Mouse (Mus musculus) embryonic facial prominence, embryonic 13.5 days (tissue): Measurements from ENCODE around the gene Naaa. TPM values are rescaled to one million over a fixed set of nuclear protein-coding genes. Genes with fewer than 3 reads are reported as not detected.

Experiments used
- ATAC-seq: fragments of 200-750 bp; cut with Nextera tagmentation; 2 replicates; pipeline ENCODE4 v1.8.0; 2017; ENCODE audit warnings: low read depth; ENCODE audit not compliant: insufficient number of reproducible peaks, insufficient read depth, low FRiP score, low TSS enrichment
- H3K27ac ChIP-seq: fragments of 300-500 bp; sonication (generic); 2 replicates; pipeline ENCODE4 v1.5.1; 2015; ENCODE audit warnings: moderate library complexity, mild to moderate bottlenecking, inconsistent platforms
- H3K27me3 ChIP-seq: fragments of 300-500 bp; sonication (generic); 2 replicates; pipeline ENCODE4 v1.6.1; 2015; ENCODE audit warnings: mild to moderate bottlenecking, inconsistent platforms
- H3K36me3 ChIP-seq: fragments of 300-500 bp; sonication (generic); 2 replicates; pipeline ENCODE4 v1.6.1; 2015; ENCODE audit warnings: mild to moderate bottlenecking, inconsistent platforms
- H3K4me1 ChIP-seq: fragments of 300-500 bp; sonication (generic); 2 replicates; pipeline ENCODE4 v1.6.1; 2015; ENCODE audit warnings: inconsistent platforms
- H3K4me2 ChIP-seq: fragments of 300-500 bp; sonication (generic); 2 replicates; pipeline ENCODE4 v1.6.1; 2015; ENCODE audit warnings: moderate library complexity, mild to moderate bottlenecking, inconsistent platforms
- H3K4me3 ChIP-seq: fragments of 300-500 bp; sonication (generic); 2 replicates; pipeline ENCODE4 v1.5.1; 2015; ENCODE audit warnings: mild to moderate bottlenecking, inconsistent platforms
- H3K9ac ChIP-seq: fragments of 300-500 bp; sonication (generic); 2 replicates; pipeline ENCODE4 v1.6.1; 2015; ENCODE audit warnings: mild to moderate bottlenecking, inconsistent platforms
- H3K9me3 ChIP-seq: fragments of 300-500 bp; sonication (generic); 2 replicates; pipeline ENCODE4 v1.6.1; 2016; ENCODE audit warnings: inconsistent platforms
- WGBS: fragments of 180-500 bp; shearing (Covaris S2); methylation state at CpG from one replicate; pipeline ENCODE4 v1.1.7; 2015; ENCODE audit warnings: mixed read lengths; 5-methylcytosine and 5-hydroxymethylcytosine counted together
- polyA plus RNA-seq: library from polyadenylated mRNA; unstranded; fragments of >200 nt; fragmentation: Nextera tagmentation; extraction: Ambion mirVana; gene quantifications from 2 replicates; pipeline ENCODE4 v1.2.1, GENCODE M21; 2015

Gene Naaa
- polyA plus RNA-seq, 1 experiment from 2014 or later, result 10.2 TPM

DNA sequence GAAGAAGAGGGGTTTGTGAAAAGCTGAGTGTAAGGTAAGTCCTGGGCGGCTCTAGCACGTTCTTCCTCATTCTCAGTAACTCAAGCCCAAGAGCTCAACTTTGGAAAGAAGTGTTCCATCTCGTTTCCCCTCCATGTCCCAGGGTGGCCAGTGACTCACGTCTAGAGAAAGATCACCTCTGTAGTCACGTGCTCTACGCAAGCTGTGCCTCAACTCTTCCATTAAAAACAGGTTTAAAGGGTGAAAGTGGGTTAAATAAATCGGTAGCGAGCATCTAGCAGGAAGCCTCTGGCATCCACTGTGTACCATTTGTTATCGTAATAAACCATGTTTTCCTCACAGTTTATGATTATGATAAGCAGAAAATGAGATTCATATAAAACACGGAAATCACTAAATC lies 46.1 kb downstream of the Naaa start:
- Histone ChIP-seq H3K9ac (no peak overlapping the region), H3K4me1 (no peaks in the 10 kb centered on the region), H3K27ac (no peak overlapping the region), H3K9me3 (no peaks in the 10 kb centered on the region), H3K36me3 (no peaks in the 10 kb centered on the region), H3K27me3 (no peaks in the 10 kb centered on the region), H3K4me3 (no peak overlapping the region), H3K4me2 (no peak overlapping the region)
- no peak for ATAC-seq
- 71% methylated on average over 10 of the region's 10 CpGs for WGBS

DNA sequence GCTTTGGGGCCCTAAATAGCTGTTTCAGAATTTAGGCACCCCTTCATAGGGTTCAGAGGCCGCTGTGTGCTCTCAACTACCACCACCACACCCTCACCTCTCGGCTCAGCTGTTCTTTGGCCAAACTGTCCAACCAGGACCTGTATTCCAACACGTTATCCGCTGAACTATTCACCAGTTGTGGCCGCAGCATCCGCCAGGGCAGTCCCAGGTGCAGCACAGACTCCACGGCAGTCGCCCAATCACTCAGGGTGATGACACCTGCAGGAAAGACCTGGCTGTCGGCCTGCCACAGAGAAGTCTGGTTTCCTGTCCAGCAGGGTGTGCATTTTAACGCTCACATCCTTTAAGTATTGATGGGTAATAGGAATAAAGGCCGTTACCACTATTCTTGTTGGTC lies 47.7 kb downstream of the Naaa start:
- H3K36me3 ChIP-seq, result no peaks in the 10 kb centered on the region
- no peak overlapping the region for H3K4me3 ChIP-seq
- no peaks in the 10 kb centered on the region for H3K9me3 ChIP-seq
- H3K27me3 ChIP-seq, result no peaks in the 10 kb centered on the region
- no peak for ATAC-seq
- H3K4me2 ChIP-seq, result no peak overlapping the region
- 85% methylated on average over 11 of the region's 11 CpGs for WGBS
- H3K4me1 ChIP-seq, result no peaks in the 10 kb centered on the region
- no peak overlapping the region for H3K9ac ChIP-seq
- no peak overlapping the region for H3K27ac ChIP-seq

DNA sequence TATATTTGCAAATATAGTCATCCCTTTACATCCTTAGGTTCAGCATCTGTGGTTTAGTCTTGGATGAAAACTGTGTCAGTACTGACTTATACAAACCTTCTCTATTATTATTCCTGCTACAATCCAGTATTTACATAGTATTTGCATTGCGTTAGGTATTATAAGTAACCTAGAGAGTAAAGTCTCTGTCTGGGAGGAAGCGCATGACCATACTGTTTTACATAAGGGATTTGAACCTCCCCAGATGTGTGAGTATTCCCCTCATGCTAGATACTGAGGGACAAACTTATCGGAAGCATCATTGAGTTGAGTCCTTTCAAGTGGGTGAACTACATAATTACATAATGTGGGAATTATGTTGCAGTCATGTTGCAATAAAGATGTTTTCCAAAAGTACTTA lies 48.5 kb downstream of the Naaa start:
- Histone ChIP-seq H3K4me1 (no peaks in the 10 kb centered on the region), H3K27me3 (no peaks in the 10 kb centered on the region), H3K36me3 (no peaks in the 10 kb centered on the region), H3K4me2 (no peak overlapping the region), H3K27ac (no peak overlapping the region), H3K9ac (no peak overlapping the region), H3K9me3 (no peaks in the 10 kb centered on the region), H3K4me3 (no peak overlapping the region)
- WGBS, result 83% methylated on average over 3 of the region's 3 CpGs
- ATAC-seq, result no peak

DNA sequence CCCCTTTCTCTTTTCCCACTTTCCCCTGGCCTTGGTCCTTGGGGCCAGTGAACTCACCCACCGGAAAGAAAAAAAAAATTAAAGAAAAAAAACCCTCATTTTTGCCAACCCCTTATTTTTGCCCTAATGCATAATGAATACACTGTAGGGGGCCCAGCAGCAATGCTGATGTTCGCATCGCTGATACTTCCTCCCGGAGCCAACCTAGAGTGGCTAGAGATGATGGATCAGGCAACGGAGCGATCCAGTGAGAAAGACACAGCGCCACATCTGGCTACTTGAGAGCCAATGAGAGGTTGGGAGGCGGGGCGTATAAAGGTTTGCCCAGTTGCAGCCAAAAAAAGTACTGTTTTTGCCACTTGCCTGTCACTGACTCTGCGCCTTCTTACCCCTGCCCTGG lies 49.2 kb downstream of the Naaa start:
- WGBS, result 23% methylated on average over 10 of the region's 10 CpGs
- H3K9me3 ChIP-seq, result no peaks in the 10 kb centered on the region
- no peak overlapping the region for H3K4me3 ChIP-seq
- no peaks in the 10 kb centered on the region for H3K4me1 ChIP-seq
- no peak overlapping the region for H3K27ac ChIP-seq
- H3K4me2 ChIP-seq, result no peak overlapping the region
- no peak for ATAC-seq
- H3K27me3 ChIP-seq, result no peaks in the 10 kb centered on the region
- H3K36me3 ChIP-seq, result no peaks in the 10 kb centered on the region
- no peak overlapping the region for H3K9ac ChIP-seq

DNA sequence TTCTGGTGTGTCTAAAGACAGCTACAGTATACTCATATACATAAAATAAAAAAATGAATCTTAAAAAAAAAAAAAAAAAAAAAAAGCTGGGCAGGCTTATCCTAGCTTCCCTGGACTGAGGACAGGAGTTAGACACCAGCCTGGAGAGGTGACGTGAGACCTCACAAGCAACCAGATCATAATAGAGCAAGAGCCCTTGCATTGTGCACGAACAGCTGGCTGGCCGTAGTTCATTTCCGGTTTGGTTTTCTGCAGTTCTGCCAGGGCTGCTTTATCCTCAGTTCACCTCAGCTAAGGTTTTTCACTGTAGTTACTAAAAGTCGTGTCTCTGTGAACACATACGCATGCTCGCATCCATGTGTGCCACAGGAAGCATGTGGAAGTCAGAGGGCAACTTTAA lies 50.2 kb downstream of the Naaa start:
- Histone ChIP-seq H3K4me2 (no peak overlapping the region), H3K4me3 (no peak overlapping the region), H3K27ac (no peak overlapping the region), H3K36me3 (no peaks in the 10 kb centered on the region), H3K27me3 (no peaks in the 10 kb centered on the region), H3K9ac (no peak overlapping the region), H3K4me1 (no peaks in the 10 kb centered on the region), H3K9me3 (no peaks in the 10 kb centered on the region)
- no peak for ATAC-seq
- WGBS, result 78% methylated on average over 7 of the region's 7 CpGs

DNA sequence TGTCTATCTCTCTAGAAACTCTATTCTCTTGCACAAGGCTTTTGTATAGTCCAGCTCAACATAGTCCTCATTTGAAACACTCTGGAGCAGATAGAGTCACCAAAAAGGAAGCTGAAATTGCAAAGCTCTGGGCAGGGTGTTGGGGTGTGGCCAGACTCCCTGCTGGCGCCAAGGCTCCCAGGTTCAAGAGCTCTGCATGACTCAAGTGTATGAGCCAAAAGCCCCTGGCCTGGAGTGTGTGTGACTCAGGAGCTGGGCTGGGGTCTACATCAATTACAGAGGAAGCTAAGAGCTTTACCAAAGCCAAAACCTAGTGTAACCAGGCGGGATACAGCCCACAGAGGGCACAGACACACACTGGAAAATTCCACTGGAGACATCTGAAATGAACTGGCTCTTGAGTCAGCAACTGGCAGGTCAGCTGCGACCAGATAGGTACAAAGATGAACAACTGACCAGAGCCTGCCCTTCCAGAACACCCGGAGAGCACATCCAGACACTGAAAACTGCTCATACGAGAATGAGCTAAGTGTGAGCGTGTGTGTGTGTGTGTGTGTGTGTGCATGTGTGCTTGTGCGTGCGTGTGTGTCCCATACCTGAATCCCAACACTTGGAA lies 57.6 kb downstream of the Naaa start:
- ATAC-seq, result no peak
- no peak overlapping the region for H3K27ac ChIP-seq
- H3K4me2 ChIP-seq, result no peak overlapping the region
- H3K4me3 ChIP-seq, result no peak overlapping the region
- no peaks in the 10 kb centered on the region for H3K36me3 ChIP-seq
- H3K4me1 ChIP-seq, result no peaks in the 10 kb centered on the region
- 91% methylated on average over 8 of the region's 8 CpGs for WGBS
- no peak overlapping the region for H3K9ac ChIP-seq
- no peaks in the 10 kb centered on the region for H3K27me3 ChIP-seq
- H3K9me3 ChIP-seq, result no peaks in the 10 kb centered on the region

DNA sequence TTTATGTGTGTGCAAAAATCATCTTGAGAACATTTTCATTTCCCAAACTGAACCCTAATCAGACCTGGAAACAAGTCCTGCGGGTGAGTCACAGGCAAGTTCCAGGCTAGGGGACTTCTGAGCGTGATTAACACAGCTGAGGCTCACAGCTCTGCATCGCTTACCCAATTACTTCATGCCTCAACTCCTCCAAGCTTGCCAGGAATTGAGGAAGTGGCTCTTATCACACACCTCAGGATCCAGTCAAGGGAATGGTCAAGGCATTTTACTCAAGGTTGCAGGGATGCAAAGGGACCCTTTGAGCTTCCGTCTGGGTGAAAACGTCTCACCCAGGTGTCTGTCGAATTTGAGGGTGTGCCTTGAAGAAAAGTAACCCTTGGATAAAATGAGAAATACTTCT lies 58.1 kb downstream of the Naaa start:
- Histone ChIP-seq H3K9me3 (no peaks in the 10 kb centered on the region), H3K4me2 (no peak overlapping the region), H3K27me3 (no peaks in the 10 kb centered on the region), H3K36me3 (no peaks in the 10 kb centered on the region), H3K4me3 (no peak overlapping the region), H3K4me1 (no peaks in the 10 kb centered on the region), H3K27ac (no peak overlapping the region), H3K9ac (no peak overlapping the region)
- WGBS, result 73% methylated on average over 6 of the region's 6 CpGs
- no peak for ATAC-seq

DNA sequence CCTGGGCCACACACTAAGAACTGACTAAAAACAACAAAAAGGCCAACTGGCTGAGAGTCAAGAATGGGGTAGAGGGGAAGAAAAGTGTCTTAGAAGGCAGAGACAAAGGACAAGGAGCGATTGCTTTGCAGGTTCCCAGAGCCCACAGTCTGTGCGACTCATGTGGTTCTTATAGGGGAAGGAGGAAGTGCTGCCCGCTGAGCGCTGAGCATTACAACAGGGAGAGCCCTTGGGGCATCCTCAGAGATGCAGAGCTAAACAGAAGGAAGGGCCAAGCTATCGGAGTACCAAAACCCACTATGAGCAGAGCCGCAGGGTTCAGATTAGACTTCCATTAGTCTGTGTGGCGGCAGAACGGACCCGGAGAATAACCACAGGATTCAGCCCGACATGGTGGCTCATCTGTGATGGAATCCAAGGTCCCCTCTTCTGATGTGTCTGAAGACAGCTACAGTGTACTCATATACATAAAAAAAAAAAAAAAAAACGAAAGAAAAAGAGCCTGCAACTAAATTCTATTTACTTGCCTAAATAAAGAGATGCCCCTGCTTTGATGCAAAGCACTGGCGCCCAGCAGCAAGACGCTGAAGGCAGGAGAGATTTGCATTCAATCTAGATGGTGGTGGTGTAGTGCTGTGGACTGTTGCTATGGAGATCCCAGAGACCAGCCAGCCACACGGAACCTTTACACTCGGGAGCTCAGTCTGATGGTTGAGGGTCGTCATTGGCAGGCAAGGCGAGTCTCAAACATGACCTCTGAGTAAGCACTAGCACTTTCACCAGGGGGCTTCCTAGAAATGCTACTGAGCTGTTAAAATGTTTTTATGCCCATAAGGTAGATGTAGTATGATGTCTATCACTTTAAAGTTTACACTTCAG lies 58.8 kb downstream of the Naaa start:
- no peaks in the 10 kb centered on the region for H3K9me3 ChIP-seq
- 31% methylated on average over 17 of the region's 17 CpGs for WGBS

DNA sequence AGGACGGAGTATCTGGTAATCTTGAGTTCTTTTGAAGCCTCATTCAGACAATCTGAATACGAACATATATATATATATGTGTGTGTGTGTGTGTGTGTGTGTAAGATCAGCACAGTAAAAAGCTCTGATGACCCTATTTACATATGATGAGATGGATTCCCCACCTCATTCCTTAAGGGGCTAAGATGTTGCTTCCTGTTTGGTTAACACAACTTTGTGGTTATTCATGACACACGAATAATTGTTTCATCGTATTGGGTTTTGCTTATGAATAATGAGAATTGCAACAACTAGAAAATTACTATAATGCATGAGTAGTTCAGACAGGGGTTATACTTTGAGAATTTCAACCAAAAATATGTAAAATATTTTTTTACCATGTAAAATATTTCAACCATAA lies 62.7 kb downstream of the Naaa start, which contains the start of gene U90926:
U90926 (minus strand) TSS at position 101 of the 400 bp plus-strand sequence.
- no peaks in the 10 kb centered on the region for H3K36me3 ChIP-seq
- no peak within 1 kb of the TSS for H3K9ac ChIP-seq
- WGBS, result 79% methylated on average over 4 of the region's 4 CpGs
- no peak within 1 kb of the TSS for H3K4me3 ChIP-seq
- no peak within 1 kb of the TSS for H3K27ac ChIP-seq
- no peak for ATAC-seq
- H3K4me2 ChIP-seq, result no peak within 1 kb of the TSS
- no peaks in the 10 kb centered on the region for H3K27me3 ChIP-seq
- H3K4me1 ChIP-seq, result no peaks in the 10 kb centered on the region
- no peaks in the 10 kb centered on the region for H3K9me3 ChIP-seq

More for the DNA sequence above, 58.8 kb downstream of the Naaa start:
- Histone ChIP-seq H3K4me1 (no peaks in the 10 kb centered on the region), H3K36me3 (no peaks in the 10 kb centered on the region), H3K27ac (no peak overlapping the region), H3K4me3 (no peak overlapping the region), H3K9ac (no peak overlapping the region), H3K4me2 (no peak overlapping the region), H3K27me3 (no peaks in the 10 kb centered on the region)
- no peak for ATAC-seq

DNA sequence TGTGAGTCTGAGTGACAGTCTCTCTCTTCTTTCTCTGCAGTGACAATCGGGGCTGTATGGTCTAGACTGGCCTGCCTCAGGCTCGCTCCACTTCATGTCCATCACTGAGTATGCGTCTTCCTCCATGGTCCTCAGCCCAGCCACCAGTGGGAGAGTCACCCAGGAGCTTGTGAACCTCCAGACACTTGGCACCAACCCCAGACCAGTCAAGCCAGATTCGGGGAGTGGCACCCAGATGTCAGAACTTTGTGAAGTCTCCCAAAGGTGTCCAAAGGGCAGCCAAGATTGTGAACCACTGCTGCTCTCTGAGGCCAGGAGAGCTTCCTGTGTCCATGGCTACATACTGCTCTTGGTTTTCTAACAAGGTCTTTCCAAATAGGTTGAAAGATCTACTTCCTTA lies 65.7 kb downstream of the Naaa start:
- 89% methylated on average over 4 of the region's 4 CpGs for WGBS
- H3K4me2 ChIP-seq, result no peak overlapping the region
- no peak for ATAC-seq

DNA sequence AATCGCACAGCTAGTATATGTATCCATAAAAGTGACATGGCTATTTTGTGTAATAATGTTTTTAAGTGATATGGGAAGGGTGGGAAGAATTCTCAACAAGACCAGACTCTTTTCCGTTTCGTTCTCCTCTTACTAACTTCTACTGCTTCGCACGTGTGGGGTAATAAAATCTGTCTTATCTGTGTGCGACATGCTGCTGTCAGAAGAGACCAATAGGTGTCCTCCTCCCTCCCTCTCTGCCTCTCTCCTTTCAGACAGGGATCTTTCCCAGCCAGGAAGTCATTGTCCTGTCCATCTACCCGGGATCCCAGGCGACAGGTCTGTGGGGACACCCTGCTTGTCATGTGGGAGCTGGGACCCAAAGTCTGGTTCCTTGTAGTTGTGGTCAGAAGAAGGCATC lies 67.8 kb downstream of the Naaa start:
- Histone ChIP-seq H3K27me3 (no peaks in the 10 kb centered on the region), H3K4me1 (no peaks in the 10 kb centered on the region), H3K9ac (no peak overlapping the region), H3K4me2 (no peak overlapping the region), H3K27ac (no peak overlapping the region), H3K9me3 (no peaks in the 10 kb centered on the region), H3K36me3 (peaks cover 5% of the 10 kb centered on the region), H3K4me3 (no peak overlapping the region)
- no peak for ATAC-seq
- 72% methylated on average over 8 of the region's 8 CpGs for WGBS

More for the DNA sequence above, 65.7 kb downstream of the Naaa start:
- Histone ChIP-seq H3K9me3 (no peaks in the 10 kb centered on the region), H3K36me3 (no peaks in the 10 kb centered on the region), H3K27ac (no peak overlapping the region), H3K4me1 (no peaks in the 10 kb centered on the region), H3K9ac (no peak overlapping the region), H3K4me3 (no peak overlapping the region), H3K27me3 (no peaks in the 10 kb centered on the region)
